Mouse (Mus musculus) limb, embryonic 13.5 days (tissue): ENCODE measurements around the gene Pou2f1. TPM values are rescaled to one million over a fixed set of nuclear protein-coding genes. Genes with fewer than 3 reads are reported as not detected.

Source experiments
- ATAC-seq: fragments of 200-750 bp; cut with Nextera tagmentation; 2 replicates; pipeline ENCODE4 v1.8.0; 2017; ENCODE audit warnings: low read depth, moderate number of reproducible peaks, moderate TSS enrichment; ENCODE audit not compliant: low FRiP score
- H3K27ac ChIP-seq: fragments of 300-500 bp; sonication (generic); 2 replicates; pipeline ENCODE4 v1.5.1; 2015; ENCODE audit warnings: inconsistent platforms, mild to moderate bottlenecking, moderate library complexity
- H3K27me3 ChIP-seq: fragments of 300-500 bp; sonication (generic); 2 replicates; pipeline ENCODE4 v1.6.1; 2015; ENCODE audit warnings: mild to moderate bottlenecking, inconsistent platforms
- H3K36me3 ChIP-seq: fragments of 300-500 bp; sonication (generic); 2 replicates; pipeline ENCODE4 v1.6.1; 2015; ENCODE audit warnings: inconsistent platforms, mild to moderate bottlenecking, moderate library complexity
- H3K4me1 ChIP-seq: fragments of 300-500 bp; sonication (generic); 2 replicates; pipeline ENCODE4 v1.6.1; 2015; ENCODE audit warnings: inconsistent platforms
- H3K4me2 ChIP-seq: fragments of 300-500 bp; sonication (generic); replicated peaks from 2 replicates; pipeline ENCODE4 v1.6.1; 2015; ENCODE audit warnings: inconsistent platforms, mild to moderate bottlenecking, moderate library complexity
- H3K4me3 ChIP-seq: fragments of 300-500 bp; sonication (generic); 2 replicates; pipeline ENCODE4 v1.5.1; 2015; ENCODE audit warnings: moderate library complexity, mild to moderate bottlenecking, inconsistent platforms
- H3K9ac ChIP-seq: fragments of 300-500 bp; sonication (generic); 2 replicates; pipeline ENCODE4 v1.6.1; 2015; ENCODE audit warnings: mild to moderate bottlenecking, inconsistent platforms
- H3K9me3 ChIP-seq: fragments of 300-500 bp; sonication (generic); 2 replicates; pipeline ENCODE4 v1.6.1; 2016; ENCODE audit warnings: inconsistent platforms
- WGBS: fragments of 180-500 bp; shearing (Covaris S2); methylation state at CpG from one replicate; pipeline ENCODE4 v1.1.7; 2015; 5-methylcytosine and 5-hydroxymethylcytosine counted together
- polyA plus RNA-seq: library from polyadenylated mRNA; unstranded; fragments of >200 nt; fragmentation: Nextera tagmentation; extraction: Ambion mirVana; gene quantifications from 2 replicates; pipeline ENCODE4 v1.2.1, GENCODE M21; 2015

Pou2f1 gene
- polyA plus RNA-seq, 1 experiment from 2014 or later: 15.3 TPM

DNA sequence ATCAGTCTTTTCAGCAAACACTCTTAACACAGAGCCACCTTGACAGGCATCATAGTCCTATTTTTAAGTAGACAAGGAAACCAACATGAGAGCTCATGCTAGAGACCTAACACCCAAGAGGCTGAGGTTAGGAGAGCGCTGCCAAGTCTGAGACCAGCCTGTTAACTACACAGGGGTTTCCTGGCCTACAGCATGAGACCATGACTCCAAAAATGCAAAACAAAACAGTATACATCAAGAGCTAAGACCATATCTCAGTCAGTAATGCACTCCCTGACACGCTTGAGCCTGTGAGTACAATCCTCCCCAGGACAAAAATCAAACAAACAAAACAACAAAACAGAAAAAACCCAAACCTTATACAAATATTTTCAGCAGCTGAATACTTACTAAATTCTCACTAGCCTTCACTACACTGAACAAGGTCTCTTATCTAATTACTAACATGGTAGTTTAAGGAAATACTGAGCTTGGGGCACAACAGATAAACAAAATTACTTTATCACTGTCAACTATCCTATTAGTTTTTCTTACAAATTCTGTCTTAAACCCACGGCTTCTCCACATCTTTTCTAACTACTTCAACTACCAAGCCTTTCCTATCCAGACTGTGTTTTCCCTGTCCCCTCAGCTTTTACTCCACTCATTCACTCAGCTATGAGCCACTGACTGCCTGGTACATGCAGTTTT is 33.3 kb downstream of the Pou2f1 start:
- no peak for ATAC-seq
- H3K9ac ChIP-seq: no peak overlapping the region

GRCm38 (mm10) chr1:165967027-165967654 is 35.3 kb downstream of the Pou2f1 start:
- no peaks in the 10 kb centered on the region for H3K27me3 ChIP-seq
- WGBS: 48% methylated on average over 4 of the region's 4 CpGs
- no peak for ATAC-seq

More for the DNA sequence above, 33.3 kb downstream of the Pou2f1 start:
- WGBS: 89% methylated on average over 3 of the region's 3 CpGs
- peaks cover 8% of the 10 kb centered on the region for H3K36me3 ChIP-seq
- H3K4me2 ChIP-seq: no peak overlapping the region
- no peaks in the 10 kb centered on the region for H3K4me1 ChIP-seq
- H3K27me3 ChIP-seq: no peaks in the 10 kb centered on the region
- no peak overlapping the region for H3K4me3 ChIP-seq
- H3K27ac ChIP-seq: no peak overlapping the region
- no peaks in the 10 kb centered on the region for H3K9me3 ChIP-seq

DNA sequence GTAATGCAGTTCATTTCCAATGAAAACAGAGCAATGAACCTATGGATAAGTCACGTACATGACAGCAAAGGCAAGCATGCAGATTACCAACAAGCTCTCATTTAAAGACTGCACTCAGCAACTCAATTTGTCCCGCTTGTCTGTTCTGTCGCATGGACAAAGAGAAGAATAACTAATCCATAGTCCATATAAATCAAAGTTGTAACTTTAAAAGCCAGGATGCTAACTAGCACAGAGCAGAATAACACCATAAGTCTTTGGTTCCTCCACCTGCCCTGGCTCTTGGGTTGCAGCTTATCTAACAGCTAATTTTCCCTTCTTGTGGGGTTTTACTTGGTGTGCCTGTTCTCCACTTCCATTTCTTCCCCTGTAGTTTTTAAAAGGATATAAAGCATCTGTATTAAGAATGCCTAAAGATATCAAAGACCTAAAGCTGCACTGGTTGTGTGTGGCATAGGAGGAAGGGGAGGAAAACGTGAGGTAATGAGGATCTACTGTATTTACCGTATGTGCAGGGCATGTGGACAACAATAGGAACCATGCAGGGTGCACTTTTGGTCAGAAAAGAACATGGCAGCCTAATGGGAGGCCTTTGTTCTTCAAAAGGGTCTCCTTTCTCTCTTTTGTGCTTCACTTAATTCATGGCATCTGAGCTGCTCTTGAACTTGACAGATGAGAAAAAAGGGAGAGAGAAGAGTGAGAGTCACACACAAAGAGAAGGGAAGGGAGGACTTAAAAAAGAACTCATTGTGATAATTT is 36.1 kb downstream of the Pou2f1 start:
- no peak overlapping the region for H3K9ac ChIP-seq
- 78% methylated on average over 5 of the region's 5 CpGs for WGBS
- no peak for ATAC-seq
- no peaks in the 10 kb centered on the region for H3K27me3 ChIP-seq
- H3K36me3 ChIP-seq: peaks cover 5% of the 10 kb centered on the region
- no peak overlapping the region for H3K27ac ChIP-seq
- H3K4me2 ChIP-seq: no peak overlapping the region
- no peak overlapping the region for H3K4me3 ChIP-seq
- no peaks in the 10 kb centered on the region for H3K4me1 ChIP-seq
- no peaks in the 10 kb centered on the region for H3K9me3 ChIP-seq

More at GRCm38 (mm10) chr1:165967027-165967654, 35.3 kb downstream of the Pou2f1 start:
- Histone ChIP-seq H3K9me3 (no peaks in the 10 kb centered on the region), H3K4me2 (no peak overlapping the region), H3K36me3 (peaks cover 8% of the 10 kb centered on the region), H3K4me1 (no peaks in the 10 kb centered on the region), H3K27ac (no peak overlapping the region), H3K9ac (no peak overlapping the region), H3K4me3 (no peak overlapping the region)

GRCm38 (mm10) chr1:165961676-165962364 is 40.7 kb downstream of the Pou2f1 start:
- no peak for ATAC-seq

GRCm38 (mm10) chr1:165958159-165958558 is 44.3 kb downstream of the Pou2f1 start:
- Histone ChIP-seq H3K4me1 (no peaks in the 10 kb centered on the region), H3K9ac (no peak overlapping the region), H3K27ac (no peak overlapping the region), H3K36me3 (no peaks in the 10 kb centered on the region), H3K27me3 (no peaks in the 10 kb centered on the region), H3K9me3 (no peaks in the 10 kb centered on the region), H3K4me2 (no peak overlapping the region), H3K4me3 (no peak overlapping the region)
- ATAC-seq: no peak

More at GRCm38 (mm10) chr1:165961676-165962364, 40.7 kb downstream of the Pou2f1 start:
- Histone ChIP-seq H3K4me2 (no peak overlapping the region), H3K36me3 (no peaks in the 10 kb centered on the region), H3K9ac (no peak overlapping the region), H3K27me3 (no peaks in the 10 kb centered on the region), H3K4me1 (no peaks in the 10 kb centered on the region), H3K27ac (no peak overlapping the region), H3K9me3 (no peaks in the 10 kb centered on the region), H3K4me3 (no peak overlapping the region)
- 61% methylated on average over 6 of the region's 6 CpGs for WGBS

DNA sequence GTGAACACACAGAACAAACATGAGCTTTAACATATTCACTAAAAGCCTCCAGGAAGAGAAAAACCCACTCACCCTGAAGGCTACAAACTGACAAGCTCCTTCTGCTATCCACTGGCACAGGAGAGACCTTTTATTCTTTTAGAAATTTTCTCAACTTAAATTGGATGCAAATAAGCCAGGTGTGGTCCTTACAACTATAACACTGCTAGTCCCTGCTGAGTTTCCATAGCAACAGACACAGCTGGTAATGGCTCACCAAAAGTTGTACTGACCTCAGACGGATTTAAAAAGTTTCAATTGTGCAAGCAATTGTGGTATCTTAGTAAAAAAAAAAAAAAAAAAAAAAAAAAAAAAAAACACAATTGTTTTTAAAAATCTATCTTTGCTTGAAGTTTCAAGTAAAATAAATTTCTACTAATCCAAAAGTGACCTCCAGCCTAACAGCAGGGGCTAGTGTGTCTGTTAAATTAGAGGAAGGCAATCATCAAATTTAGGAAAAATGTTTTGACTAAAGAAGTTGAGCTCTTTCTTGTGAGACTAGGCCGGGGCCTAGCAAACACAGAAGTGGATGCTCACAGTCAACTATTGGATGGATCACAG is 54.2 kb downstream of the Pou2f1 start:
- whole genome bisulfite sequencing: 52% methylated on average over 2 of the region's 2 CpGs
- no peak for ATAC-seq
- no peak overlapping the region for H3K4me2 ChIP-seq
- no peaks in the 10 kb centered on the region for H3K36me3 ChIP-seq
- H3K4me1 ChIP-seq: 0 out of 2 replicates have a peak, but pooled peaks cover 2% of the 10 kb centered on the region
- no peak overlapping the region for H3K4me3 ChIP-seq
- H3K9ac ChIP-seq: no peak overlapping the region
- H3K9me3 ChIP-seq: no peaks in the 10 kb centered on the region
- no peaks in the 10 kb centered on the region for H3K27me3 ChIP-seq
- no peak overlapping the region for H3K27ac ChIP-seq

DNA sequence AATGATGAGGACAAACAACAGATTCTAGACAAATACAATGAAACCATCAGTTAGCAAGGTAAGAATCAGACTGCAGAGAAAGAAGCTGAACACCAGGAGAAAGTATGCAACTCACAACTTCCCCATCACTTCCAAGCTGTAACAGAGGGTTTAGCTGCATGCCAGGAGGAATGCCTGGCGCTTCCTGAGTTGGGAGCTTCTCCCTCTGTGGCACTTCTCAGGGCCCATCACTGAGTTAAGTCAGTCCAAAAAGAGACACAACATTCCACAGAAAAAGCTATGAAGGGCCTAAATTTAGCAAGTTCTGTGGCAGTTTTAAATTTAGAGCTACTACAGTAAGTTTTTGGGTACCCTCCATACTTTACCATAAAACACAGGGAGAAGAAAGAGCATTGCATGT is 59.2 kb downstream of the Pou2f1 start:
- Histone ChIP-seq H3K4me2 (no peak overlapping the region), H3K4me1 (0 out of 2 replicates have a peak, but pooled peaks cover 2% of the 10 kb centered on the region), H3K36me3 (no peaks in the 10 kb centered on the region), H3K27me3 (no peaks in the 10 kb centered on the region), H3K9ac (no peak overlapping the region), H3K27ac (no peak overlapping the region), H3K9me3 (no peaks in the 10 kb centered on the region), H3K4me3 (no peak overlapping the region)
- WGBS: 95% methylated on average over 1 of the region's 1 CpGs
- no peak for ATAC-seq

- no peaks in the 10 kb centered on the region for H3K36me3 ChIP-seq
Observed at GRCm38 (mm10) chr1:165935466-165935818, 67.0 kb downstream of the Pou2f1 start.

DNA sequence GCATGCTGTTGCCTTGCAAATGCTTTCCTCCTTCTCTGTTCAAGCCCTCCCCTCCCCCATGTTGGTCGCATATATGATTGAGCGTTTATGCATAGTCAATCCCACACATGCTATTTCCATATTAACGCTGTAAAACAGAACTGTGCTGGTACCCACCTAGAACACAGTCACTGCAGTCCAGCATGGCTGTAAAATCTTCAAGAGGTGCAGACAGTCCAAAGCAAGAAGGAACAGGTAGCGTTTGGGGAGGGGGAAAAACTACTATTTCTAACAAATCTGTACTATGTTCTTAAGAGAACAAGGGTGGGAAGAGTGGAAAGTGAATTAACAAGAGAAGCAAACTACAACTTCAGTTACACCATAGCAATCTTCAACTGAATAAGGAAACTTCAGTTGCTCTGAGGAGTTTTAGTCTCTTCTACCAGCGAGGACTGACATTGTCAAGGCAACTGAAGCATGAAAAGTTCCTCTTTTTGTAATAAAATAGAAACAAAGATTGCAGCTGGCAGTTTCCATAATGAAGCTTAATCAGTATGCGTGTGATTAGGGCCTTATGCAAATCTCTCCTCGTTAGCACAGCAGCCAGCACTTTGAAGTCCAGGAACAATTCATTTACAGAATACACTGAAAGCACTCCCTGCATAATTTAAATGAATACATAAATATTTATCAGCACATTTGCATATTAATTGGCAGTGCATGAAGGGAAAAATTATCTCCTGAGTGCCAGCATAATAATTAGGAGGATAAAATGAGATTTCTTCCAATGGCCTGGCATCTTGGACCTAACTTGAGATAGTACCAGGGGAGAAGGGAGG is 67.6 kb downstream of the Pou2f1 start:
- Histone ChIP-seq H3K27me3 (no peaks in the 10 kb centered on the region), H3K27ac (no peak overlapping the region), H3K4me2 (no peak overlapping the region), H3K9ac (no peak overlapping the region), H3K36me3 (no peaks in the 10 kb centered on the region), H3K4me3 (no peak overlapping the region), H3K9me3 (no peaks in the 10 kb centered on the region), H3K4me1 (0 out of 2 replicates have a peak, but pooled peaks cover 6% of the 10 kb centered on the region)
- no peak for ATAC-seq
- WGBS: 69% methylated on average over 7 of the region's 7 CpGs

More at GRCm38 (mm10) chr1:165935466-165935818, 67.0 kb downstream of the Pou2f1 start:
- Histone ChIP-seq H3K9ac (no peak overlapping the region), H3K4me1 (0 out of 2 replicates have a peak, but pooled peaks cover 6% of the 10 kb centered on the region), H3K4me2 (no peak overlapping the region), H3K9me3 (no peaks in the 10 kb centered on the region), H3K27me3 (no peaks in the 10 kb centered on the region), H3K27ac (no peak overlapping the region), H3K4me3 (no peak overlapping the region)
- 87% methylated on average over 2 of the region's 2 CpGs for WGBS
- ATAC-seq: no peak

GRCm38 (mm10) chr1:165933915-165934647 is 68.4 kb downstream of the Pou2f1 start:
- Histone ChIP-seq H3K36me3 (no peaks in the 10 kb centered on the region), H3K27ac (no peak overlapping the region), H3K9ac (no peak overlapping the region), H3K27me3 (no peaks in the 10 kb centered on the region), H3K4me1 (0 out of 2 replicates have a peak, but pooled peaks cover 6% of the 10 kb centered on the region), H3K4me2 (no peak overlapping the region), H3K9me3 (no peaks in the 10 kb centered on the region), H3K4me3 (no peak overlapping the region)
- ATAC-seq: no peak
- WGBS: 87% methylated on average over 5 of the region's 5 CpGs
